ENCODE assay signal across 5 mouse cellular contexts in genomic region chr5:121738162-121738561, GRCm38 (mm10). TPM values are rescaled to one million over a fixed set of nuclear protein-coding genes. Genes with fewer than 3 reads are reported as not detected.
DNase-seq lines count a peak whose midpoint lies in the region; ATAC-seq and TF ChIP-seq lines count a peak whose summit lies in the region.
"Not testable (repeated sequence)": the region's sequence is repeated elsewhere in the genome, so short reads cannot be mapped to it uniquely, and the experiment has no call there.

No protein-coding gene starts in this region.

- not testable (repeated sequence) for TF ChIP-seq EP300 in MEL (IDR thresholded peaks at IDR 0.05; ENCODE audit: low read depth in 1 of 2, low read length in 2 of 2)

- WGBS in intestine, embryonic 16.5 days, result 18% methylated on average over 1 of the region's 2 CpGs
- 17% methylated on average over 1 of the region's 2 CpGs for WGBS in intestine, postnatal 0 days
- WGBS in small intestine, adult 2 months, result 13% methylated on average over 2 of the region's 2 CpGs

- H3K27me3 ChIP-seq in MEL (ENCODE audit: control insufficient read depth in 1 of 2, insufficient read depth in 2 of 2, low read length in 2 of 2); intestine, embryonic 16.5 days (replicated peaks; ENCODE audit: control insufficient read depth, insufficient read depth, low read length); intestine, postnatal 0 days (replicated peaks; ENCODE audit: control insufficient read depth, insufficient read depth, low read length); small intestine, adult 2 months (ENCODE audit: control insufficient read depth, insufficient read depth, low read length): not testable (repeated sequence)

- not testable (repeated sequence) for H3K9me3 ChIP-seq in ES-E14 (ENCODE audit: control insufficient read depth, insufficient read depth, low read depth, low read length); MEL (replicated peaks; ENCODE audit: insufficient read depth, low read length); intestine, embryonic 16.5 days (ENCODE audit: control insufficient read depth, low read length); intestine, postnatal 0 days (ENCODE audit: control insufficient read depth)

- in situ Hi-C loops in ES-E14 (cut with MboI; ENCODE audit: low sequenced_read_pairs in 2 of 2, unreplicated experiment in 2 of 2), result not testable (repeated sequence)

- H3K4me2 ChIP-seq in intestine, embryonic 16.5 days (ENCODE audit: low read depth, low read length), result not testable (repeated sequence)
- 0 out of 2 replicates have a peak overlapping the region, but pooled peaks have one; percentile 37 for H3K4me2 ChIP-seq in intestine, postnatal 0 days (replicated peaks; ENCODE audit: low read depth)

- not testable (repeated sequence) for ATAC-seq in intestine, embryonic 16.5 days; intestine, postnatal 0 days

- peaks cover 14% of the 10 kb centered on the region for H3K79me2 ChIP-seq in MEL (ENCODE audit: control insufficient read depth, insufficient read depth, low read length, poor library complexity)

- not testable (repeated sequence) for H3K9ac ChIP-seq in ES-E14 (ENCODE audit: insufficient read depth, low read depth, low read length, poor library complexity, severe bottlenecking); MEL (ENCODE audit: control insufficient read depth, low read depth, low read length, poor library complexity, severe bottlenecking); intestine, embryonic 16.5 days (ENCODE audit: low read depth, low read length); intestine, postnatal 0 days (ENCODE audit: low read depth, low read length)

- TF ChIP-seq RAD21 in MEL (IDR thresholded peaks at IDR 0.05; ENCODE audit: low read depth, low read length), result not testable (repeated sequence)

- H3K36me3 ChIP-seq in ES-E14 (ENCODE audit: control insufficient read depth, insufficient read depth, low read length, poor library complexity, severe bottlenecking); MEL (ENCODE audit: control insufficient read depth in 1 of 2, insufficient read depth in 2 of 2, low read length in 2 of 2); intestine, embryonic 16.5 days (ENCODE audit: control insufficient read depth, insufficient read depth, low read length); intestine, postnatal 0 days (ENCODE audit: control insufficient read depth, insufficient read depth); small intestine, adult 2 months (ENCODE audit: control insufficient read depth, insufficient read depth, low read length): not testable (repeated sequence)

- H3K4me3 ChIP-seq in ES-E14 (ENCODE audit: insufficient read depth in 1 of 2, low read depth in 1 of 2, low read length in 2 of 2, poor library complexity in 1 of 2, severe bottlenecking in 1 of 2); MEL (ENCODE audit: control insufficient read depth in 1 of 2, insufficient read depth in 1 of 2, low read depth in 2 of 2, low read length in 2 of 2); intestine, embryonic 16.5 days (ENCODE audit: low read length); intestine, postnatal 0 days (ENCODE audit: low read depth, low read length); small intestine, adult 2 months (ENCODE audit: low read depth, low read length): not testable (repeated sequence)

- H3K4me1 ChIP-seq in ES-E14 (ENCODE audit: control insufficient read depth in 2 of 2, insufficient read depth in 2 of 2, low read length in 2 of 2, poor library complexity in 1 of 2); MEL (ENCODE audit: control insufficient read depth in 1 of 2, insufficient read depth in 2 of 2, low read length in 2 of 2); intestine, embryonic 16.5 days (ENCODE audit: control insufficient read depth, insufficient read depth, low read length); intestine, postnatal 0 days (replicated peaks; ENCODE audit: control insufficient read depth, insufficient read depth, low read length): not testable (repeated sequence)
- H3K4me1 ChIP-seq in small intestine, adult 2 months (ENCODE audit: control insufficient read depth, insufficient read depth, insufficient read length, low read length), result peaks cover 20% of the 10 kb centered on the region; the same call in 1 of the 2 replicates

- TF ChIP-seq POLR2A in MEL (IDR thresholded peaks at IDR 0.05; ENCODE audit: control insufficient read depth in 1 of 2, insufficient read depth in 1 of 2, low read depth in 1 of 2, low read length in 2 of 2, poor library complexity in 1 of 2); small intestine, adult 2 months (IDR thresholded peaks at IDR 0.05; ENCODE audit: low read depth, low read length): not testable (repeated sequence)

- TF ChIP-seq CTCF in MEL (IDR thresholded peaks at IDR 0.05 in 2 of 3, conservative IDR thresholded peaks at IDR 0.05 in 1 of 3; ENCODE audit: control insufficient read depth in 1 of 3, insufficient read depth in 1 of 3, low read depth in 2 of 3, low read length in 3 of 3, poor library complexity in 1 of 3, severe bottlenecking in 1 of 3); intestine, postnatal 0 days (IDR thresholded peaks at IDR 0.05; ENCODE audit: low read depth); small intestine, adult 2 months (IDR thresholded peaks at IDR 0.05; ENCODE audit: extremely low read depth, insufficient read length, insufficient replicate concordance, low read depth, low read length): not testable (repeated sequence)

- H3K27ac ChIP-seq in ES-E14 (ENCODE audit: insufficient read depth, low read depth, low read length, poor library complexity, severe bottlenecking); MEL (ENCODE audit: control insufficient read depth, low read depth, low read length); intestine, postnatal 0 days (ENCODE audit: low read depth, low read length): not testable (repeated sequence)
- H3K27ac ChIP-seq in intestine, embryonic 16.5 days (ENCODE audit: low read length), result peak overlapping the region; percentile 79; the same call in 1 of the 2 replicates
- H3K27ac ChIP-seq in small intestine, adult 2 months (ENCODE audit: insufficient read depth, low read depth, low read length), result peak overlapping the region; percentile 68; the same call in 1 of the 2 replicates

- not testable (repeated sequence) for DNase-seq in ES-E14 (ENCODE audit: low read depth, low spot score); MEL (ENCODE audit: low read depth, low spot score)

TF ChIP-seq in ES-E14, 5 proteins besides CTCF, POLR2A, EP300 and RAD21:
- TF ChIP-seq ZNF384 (IDR thresholded peaks at IDR 0.05; ENCODE audit: low read depth, low read length), result 0 out of 2 replicates have a peak, but pooled peaks have one; percentile 58

TF ChIP-seq in MEL, 35 proteins besides CTCF, POLR2A, EP300 and RAD21:
- TF ChIP-seq ZNF384 (IDR thresholded peaks at IDR 0.05; ENCODE audit: low read depth, low read length), result peak; percentile 51; the same call in 1 of the 2 replicates

RNA-seq across cellular contexts. Expression of gene Atxn2, which starts 27.0 kb away (rescaled TPM):
- total RNA-seq in ES-E14 (2012; rRNA removed) (45.2 and 58.0 TPM in 2 replicates), MEL (2012; rRNA removed) (16.3 and 18.5 TPM in 2 replicates)
- 100 to 1,000 TPM in 1 of 2 experiments, 10 to 100 TPM in 1; 85.4 to 476 TPM for polyA plus RNA-seq in MEL (2012; ENCODE audit: insufficient read depth in 1 of 2, insufficient read length in 2 of 2, low read depth in 1 of 2, low replicate concordance in 2 of 2, missing spikeins in 1 of 2)
- 27.9 and 30.7 TPM in 2 replicates for polyA plus RNA-seq in intestine, embryonic 16.5 days (2015; fragmentation: Nextera tagmentation; extraction: Ambion mirVana)
- 54.3 and 62.6 TPM in 2 replicates for polyA plus RNA-seq in intestine, postnatal 0 days (2015; fragmentation: Nextera tagmentation; extraction: Ambion mirVana)
- polyA plus RNA-seq in small intestine, adult 2 months (2012; rRNA removed), result 68.5 and 108 TPM in 2 replicates
